Mouse (Mus musculus): ENCODE results near the gene Synm. TPM values are rescaled to one million over a fixed set of nuclear protein-coding genes. Genes with fewer than 3 reads are reported as not detected.

Gene Synm
- 17.3 TPM for polyA plus RNA-seq (2014; fragmentation: Illumina TruSeq; extraction: RNeasy Lipid Tissue Mini Kit (QIAGEN cat#74804); ENCODE audit: low read depth, low replicate concordance)

GRCm38 (mm10) chr7:67759629-67759995 is at the start of gene Synm:
TSS of gene Synm (minus strand) at chr7:67759742.

Other genes starting within 250 kb of the Synm start
- 11.9 TPM for gene Lrrc28, start 114.5 kb downstream of the Synm start, polyA plus RNA-seq (2014; fragmentation: Illumina TruSeq; extraction: RNeasy Lipid Tissue Mini Kit (QIAGEN cat#74804); ENCODE audit: low read depth, low replicate concordance)
- gene Ttc23, start 112.3 kb downstream of the Synm start, polyA plus RNA-seq (2014; fragmentation: Illumina TruSeq; extraction: RNeasy Lipid Tissue Mini Kit (QIAGEN cat#74804); ENCODE audit: low read depth, low replicate concordance): 71.7 TPM
- 36.6 TPM for gene Igf1r, start 193.1 kb upstream of the Synm start, polyA plus RNA-seq (2014; fragmentation: Illumina TruSeq; extraction: RNeasy Lipid Tissue Mini Kit (QIAGEN cat#74804); ENCODE audit: low read depth, low replicate concordance)

All from adrenal gland, adult 10 weeks (tissue).